Mouse (Mus musculus) megakaryocyte, embryonic 14.5 days (primary cell): ENCODE data around the gene Pum1.

Source experiments
- FLI1 ChIP-seq: IDR thresholded peaks from 2 replicates; pipeline ENCODE4 v1.6.1; 2012; ENCODE audit warnings: low read length, inconsistent platforms, mixed read lengths
- GATA1 ChIP-seq: IDR thresholded peaks from 3 replicates; pipeline ENCODE4 v1.6.1; 2012; ENCODE audit warnings: mixed read lengths, low read length, inconsistent platforms, borderline replicate concordance

GRCm38 (mm10) chr4:130820594-130821255 lies 157.6 kb downstream of the Pum1 start:
- no peak for TF ChIP-seq GATA1
- TF ChIP-seq FLI1, result no peak
